Mouse (Mus musculus) spleen, postnatal 14 days (tissue): ENCODE results near the gene Eomes.

Experiments used
- DNase-seq, 2 experiments: peaks; one replicate each; pipeline ENCODE4 v3.0.0; 2021 to 2022; ENCODE audit warnings: low spot score in 2 of 2

Gene Eomes

GRCm38 (mm10) chr9:118477961-118478360 is at the start of gene Eomes:
TSS of gene Eomes (plus strand) at chr9:118478212.
- DNase-seq = no peak

- no peak for DNase-seq
These were observed 33.2 kb upstream of the Eomes start for GRCm38 (mm10) chr9:118444809-118445208.

GRCm38 (mm10) chr9:118449336-118449735 is 28.7 kb upstream of the Eomes start:
- DNase-seq = no peak

- no peak for DNase-seq
These were observed 24.6 kb upstream of the Eomes start for GRCm38 (mm10) chr9:118453427-118453826.

GRCm38 (mm10) chr9:118455188-118455845 is 22.7 kb upstream of the Eomes start:
- no peak for DNase-seq

- no peak for DNase-seq
These were observed 21.6 kb upstream of the Eomes start for GRCm38 (mm10) chr9:118456405-118456804.

- DNase-seq = no peak
These were observed 20.0 kb upstream of the Eomes start for GRCm38 (mm10) chr9:118458039-118458438.

- no peak for DNase-seq
These were observed 14.0 kb upstream of the Eomes start for GRCm38 (mm10) chr9:118464031-118464430.

DNA sequence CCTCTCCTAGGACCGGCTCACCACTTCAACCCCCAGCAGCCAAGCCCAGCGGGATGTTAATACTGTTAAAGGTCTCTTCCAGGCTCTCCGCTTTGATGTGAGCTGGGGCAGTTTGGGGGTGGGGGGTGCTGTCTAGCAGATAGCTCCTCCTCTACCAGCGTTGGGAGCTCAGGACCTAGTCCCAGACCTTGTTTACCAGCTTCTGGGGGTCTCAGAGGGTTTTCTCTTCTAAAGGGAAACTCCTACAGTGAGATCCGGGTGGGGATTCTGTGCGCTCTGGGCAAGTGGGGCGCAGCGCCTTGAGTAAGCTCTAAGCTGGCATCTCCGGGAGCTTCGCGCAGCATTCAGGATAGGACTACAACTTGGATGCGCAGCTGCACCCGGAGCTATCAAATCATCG is 9.7 kb upstream of the Eomes start:
- DNase-seq = no peak

DNA sequence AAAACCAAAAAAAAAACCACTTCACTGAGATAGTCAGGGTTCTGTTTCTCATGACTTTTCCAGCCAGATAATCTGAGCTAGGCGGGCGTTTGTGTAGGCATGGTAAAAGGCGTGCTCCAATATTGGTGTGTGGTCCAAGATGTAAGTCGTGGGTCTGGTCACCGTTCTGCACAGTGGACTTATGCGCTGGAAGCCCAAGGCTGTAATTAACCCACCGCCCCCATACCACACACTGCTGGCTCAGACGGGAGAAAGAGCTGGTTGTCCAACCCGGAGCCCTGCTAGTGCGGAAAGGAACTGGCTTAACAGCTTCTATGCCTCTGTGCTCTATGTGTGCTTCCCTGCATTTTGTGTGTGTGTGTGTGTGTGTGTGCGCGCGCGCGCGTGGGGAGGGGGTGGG is 8.7 kb upstream of the Eomes start:
- no peak for DNase-seq

GRCm38 (mm10) chr9:118471296-118471695 is 6.7 kb upstream of the Eomes start:
- no peak for DNase-seq

DNA sequence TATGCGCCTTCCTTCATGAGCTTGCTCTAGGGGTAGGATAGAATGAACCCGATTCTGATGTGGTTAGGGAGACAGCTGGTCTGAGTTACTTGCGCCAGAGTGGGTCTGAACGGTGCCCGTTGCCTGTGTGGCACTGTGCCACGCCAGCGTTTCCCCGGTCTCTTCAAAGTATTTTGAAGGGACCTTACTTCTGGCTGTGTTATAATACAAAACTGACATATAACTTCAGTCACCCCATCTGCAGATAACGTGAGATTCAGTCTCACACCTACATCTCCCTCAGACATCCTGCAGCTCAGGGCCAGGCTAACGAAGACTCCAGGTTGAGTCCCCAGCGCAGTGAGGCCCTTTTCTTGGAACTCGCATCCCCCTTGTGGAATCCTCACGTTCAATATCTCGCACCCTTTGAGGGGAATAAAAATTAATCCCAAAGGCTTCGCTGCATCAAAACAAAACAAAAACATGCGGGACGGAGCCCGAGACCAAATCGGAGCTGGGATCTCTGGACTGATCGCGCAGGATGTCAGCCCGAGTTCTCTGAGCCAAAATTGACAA is 1.7 kb upstream of the Eomes start:
- DNase-seq = no peak

- no peak for DNase-seq
These were observed 1.2 kb upstream of the Eomes start for GRCm38 (mm10) chr9:118476766-118477271.

DNA sequence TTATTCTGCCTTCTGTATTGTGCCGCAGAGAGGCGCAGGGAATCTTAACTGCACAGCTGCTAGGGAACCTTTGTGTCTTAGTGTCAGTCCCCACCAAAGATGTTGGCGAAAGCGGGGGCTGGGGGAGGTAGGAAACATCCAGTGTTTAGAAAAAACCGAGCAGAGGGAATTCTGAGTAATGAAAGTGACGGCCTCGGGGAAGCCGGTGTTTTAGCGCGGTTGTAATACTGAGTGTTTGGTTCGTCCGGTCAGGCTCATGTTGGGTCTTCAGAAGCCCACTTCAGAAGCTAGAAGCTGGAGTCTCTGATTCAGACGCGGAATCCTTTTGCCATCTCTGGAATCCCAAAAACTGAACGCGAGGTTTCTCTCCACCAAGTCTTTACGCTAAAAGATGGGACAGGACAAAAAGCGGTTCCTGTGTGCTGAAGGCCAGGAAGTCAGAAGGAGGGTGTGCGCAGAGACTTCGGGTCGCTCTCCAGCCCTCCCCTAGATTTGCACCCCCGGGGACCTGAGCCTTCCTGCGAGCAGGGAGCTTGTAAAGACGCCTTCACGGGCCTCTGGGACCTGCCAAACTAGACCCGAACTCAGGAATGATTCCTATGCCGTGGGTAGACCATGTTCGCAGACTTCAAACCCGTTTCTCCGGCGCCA is 606 bp upstream of the Eomes start:
- DNase-seq = no peak

DNA sequence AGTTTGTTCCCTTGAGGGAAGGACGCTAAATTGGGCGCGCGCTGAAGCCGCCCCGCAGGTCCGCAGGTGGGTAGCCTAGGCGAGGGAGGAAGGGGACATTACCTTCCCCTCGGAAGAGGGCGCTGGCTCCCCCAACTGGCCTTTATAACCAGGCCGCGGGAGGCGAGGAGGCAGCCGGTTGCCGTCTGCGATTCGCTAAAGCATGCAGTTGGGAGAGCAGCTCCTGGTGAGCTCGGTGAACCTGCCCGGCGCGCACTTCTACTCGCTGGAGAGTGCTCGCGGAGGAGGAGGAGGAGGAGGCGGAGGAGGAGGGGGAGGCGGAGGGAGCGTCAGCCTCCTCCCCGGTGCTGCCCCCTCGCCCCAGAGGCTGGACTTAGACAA is 436 bp downstream of the Eomes start:
- DNase-seq = no peak

DNA sequence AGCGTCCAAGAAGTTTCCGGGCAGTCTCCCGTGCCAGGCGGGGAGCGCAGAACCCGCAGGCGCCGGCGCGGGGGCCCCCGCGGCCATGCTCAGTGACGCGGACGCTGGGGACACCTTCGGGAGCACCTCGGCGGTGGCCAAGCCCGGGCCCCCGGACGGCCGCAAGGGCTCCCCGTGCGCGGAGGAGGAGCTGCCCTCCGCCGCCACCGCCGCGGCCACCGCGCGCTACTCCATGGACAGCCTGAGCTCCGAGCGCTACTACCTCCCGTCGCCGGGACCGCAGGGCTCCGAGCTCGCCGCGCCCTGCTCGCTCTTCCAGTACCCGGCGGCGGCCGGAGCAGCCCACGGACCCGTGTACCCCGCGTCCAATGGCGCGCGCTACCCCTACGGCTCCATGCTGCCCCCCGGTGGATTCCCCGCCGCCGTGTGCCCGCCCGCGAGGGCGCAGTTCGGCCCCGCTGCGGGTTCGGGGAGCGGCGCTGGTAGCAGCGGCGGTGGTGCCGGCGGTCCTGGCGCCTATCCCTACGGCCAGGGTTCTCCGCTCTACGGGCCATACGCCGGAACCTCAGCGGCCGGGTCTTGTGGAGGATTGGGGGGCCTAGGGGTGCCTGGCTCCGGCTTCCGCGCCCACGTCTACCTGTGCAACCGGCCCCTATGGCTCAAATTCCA is 961 bp downstream of the Eomes start:
- no peak for DNase-seq

GRCm38 (mm10) chr9:118479508-118480291 is 1.7 kb downstream of the Eomes start:
- no peak for DNase-seq

DNA sequence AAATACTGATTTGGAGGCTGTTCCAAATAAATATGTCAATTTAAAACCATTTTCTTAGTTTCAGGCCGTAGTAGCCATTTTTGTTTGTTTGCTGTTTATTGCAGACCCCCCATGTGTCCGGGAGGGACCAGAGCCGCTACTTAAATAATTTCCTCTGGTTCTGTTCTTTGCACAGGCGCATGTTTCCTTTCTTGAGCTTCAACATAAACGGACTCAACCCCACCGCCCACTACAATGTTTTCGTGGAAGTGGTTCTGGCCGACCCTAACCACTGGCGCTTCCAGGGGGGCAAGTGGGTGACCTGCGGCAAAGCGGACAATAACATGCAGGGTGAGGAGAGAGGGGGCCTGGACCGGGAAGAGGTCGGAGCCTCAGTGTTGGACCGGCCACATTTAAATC is 2.3 kb downstream of the Eomes start:
- no peak for DNase-seq

DNA sequence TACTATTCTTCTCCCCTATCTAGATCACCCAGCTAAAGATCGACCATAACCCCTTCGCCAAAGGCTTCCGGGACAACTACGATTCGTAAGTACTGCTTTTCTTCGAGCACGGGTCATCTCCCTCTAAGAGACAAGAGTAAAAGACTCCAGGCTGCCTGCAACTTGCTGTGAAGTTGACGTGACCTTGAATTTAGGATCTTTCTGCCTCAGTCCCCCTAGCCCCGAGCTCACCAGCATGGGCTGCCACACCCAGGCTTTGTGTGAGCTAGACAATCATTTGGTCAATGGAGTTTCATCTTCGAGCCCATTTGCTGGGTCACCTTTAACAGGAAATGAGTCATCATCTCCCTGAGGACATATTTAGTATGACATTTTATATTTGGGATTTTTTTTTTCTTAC is 4.2 kb downstream of the Eomes start:
- DNase-seq = no peak

- no peak for DNase-seq
These were observed 8.5 kb downstream of the Eomes start for GRCm38 (mm10) chr9:118486361-118487095.

GRCm38 (mm10) chr9:118487096-118487395 is 9.0 kb downstream of the Eomes start:
- no peak for DNase-seq
